Mouse (Mus musculus): ENCODE data around the gene Olfr263. TPM values are rescaled to one million over a fixed set of nuclear protein-coding genes. Genes with fewer than 3 reads are reported as not detected.

Olfr263 gene
- polyA plus RNA-seq, 1 experiment, result not detected

GRCm38 (mm10) chr13:21178364-21178763 lies 48.9 kb downstream of the Olfr263 start:
- Histone ChIP-seq H3K27ac (replicated peaks; ENCODE audit: low read depth, low read length) (no peak overlapping the region), H3K4me1 (ENCODE audit: control insufficient read depth, insufficient read depth, insufficient read length, low read length) (peaks cover 2% of the 10 kb centered on the region; the same call in 1 of the 2 replicates), H3K4me3 (ENCODE audit: insufficient read depth, low read depth, low read length) (peak overlapping the region; percentile 18; the same call in 1 of the 2 replicates)

- Histone ChIP-seq H3K4me3 (ENCODE audit: insufficient read depth, low read depth, low read length) (peak within 1 kb of the TSS; percentile 94), H3K4me1 (ENCODE audit: control insufficient read depth, insufficient read depth, insufficient read length, low read length) (peaks cover 2% of the 10 kb centered on the region; the same call in 1 of the 2 replicates), H3K27ac (replicated peaks; ENCODE audit: low read depth, low read length) (peak within 1 kb of the TSS; percentile 91)
These were observed 49.9 kb downstream of the Olfr263 start, which contains the start of gene Trim27 for GRCm38 (mm10) chr13:21179367-21179723. Trim27 (plus strand) TSS chr13:21179445.

- peak overlapping the region; percentile 91 for H3K27ac ChIP-seq (replicated peaks; ENCODE audit: low read depth, low read length)
- H3K4me3 ChIP-seq (ENCODE audit: insufficient read depth, low read depth, low read length), result peak overlapping the region; percentile 94
- H3K4me1 ChIP-seq (ENCODE audit: control insufficient read depth, insufficient read depth, insufficient read length, low read length), result peaks cover 2% of the 10 kb centered on the region; the same call in 1 of the 2 replicates
These were observed 50.5 kb downstream of the Olfr263 start for GRCm38 (mm10) chr13:21179724-21180550.

GRCm38 (mm10) chr13:21180551-21181530 lies 51.4 kb downstream of the Olfr263 start:
- Histone ChIP-seq H3K4me3 (ENCODE audit: insufficient read depth, low read depth, low read length) (peak overlapping the region; percentile 94), H3K4me1 (ENCODE audit: control insufficient read depth, insufficient read depth, insufficient read length, low read length) (peaks cover 2% of the 10 kb centered on the region; the same call in 1 of the 2 replicates), H3K27ac (replicated peaks; ENCODE audit: low read depth, low read length) (peak overlapping the region; percentile 64)

GRCm38 (mm10) chr13:21181996-21182395 lies 52.6 kb downstream of the Olfr263 start:
- H3K4me3 ChIP-seq (ENCODE audit: insufficient read depth, low read depth, low read length), result no peak overlapping the region

GRCm38 (mm10) chr13:21183066-21183465 lies 53.6 kb downstream of the Olfr263 start:
- peaks cover 2% of the 10 kb centered on the region; the same call in 1 of the 2 replicates for H3K4me1 ChIP-seq (ENCODE audit: control insufficient read depth, insufficient read depth, insufficient read length, low read length)
- H3K27ac ChIP-seq (replicated peaks; ENCODE audit: low read depth, low read length), result no peak overlapping the region
- H3K4me3 ChIP-seq (ENCODE audit: insufficient read depth, low read depth, low read length), result no peak overlapping the region

More at GRCm38 (mm10) chr13:21181996-21182395, 52.6 kb downstream of the Olfr263 start:
- H3K27ac ChIP-seq (replicated peaks; ENCODE audit: low read depth, low read length), result no peak overlapping the region
- H3K4me1 ChIP-seq (ENCODE audit: control insufficient read depth, insufficient read depth, insufficient read length, low read length), result peaks cover 2% of the 10 kb centered on the region; the same call in 1 of the 2 replicates

GRCm38 (mm10) chr13:21183661-21184060 lies 54.2 kb downstream of the Olfr263 start:
- H3K4me3 ChIP-seq (ENCODE audit: insufficient read depth, low read depth, low read length), result no peak overlapping the region
- H3K27ac ChIP-seq (replicated peaks; ENCODE audit: low read depth, low read length), result no peak overlapping the region
- H3K4me1 ChIP-seq (ENCODE audit: control insufficient read depth, insufficient read depth, insufficient read length, low read length), result peaks cover 1% of the 10 kb centered on the region; the same call in 1 of the 2 replicates

GRCm38 (mm10) chr13:21185521-21185920 lies 56.1 kb downstream of the Olfr263 start:
- H3K4me1 ChIP-seq (ENCODE audit: control insufficient read depth, insufficient read depth, insufficient read length, low read length), result no peaks in the 10 kb centered on the region
- H3K4me3 ChIP-seq (ENCODE audit: insufficient read depth, low read depth, low read length), result no peak overlapping the region
- H3K27ac ChIP-seq (replicated peaks; ENCODE audit: low read depth, low read length), result no peak overlapping the region

Other genes starting within 250 kb of the Olfr263 start
- not detected in 2 replicates for gene Olfr1370, start 54.7 kb upstream of the Olfr263 start, polyA plus RNA-seq (2012; ENCODE audit: insufficient read depth, insufficient read length, missing spikeins)
- gene Olfr1369-ps1, start 18.2 kb upstream of the Olfr263 start, polyA plus RNA-seq (2012; ENCODE audit: insufficient read depth, insufficient read length, missing spikeins), result not detected in 2 replicates
- gene Olfr1368, start 16.2 kb downstream of the Olfr263 start, polyA plus RNA-seq (2012; ENCODE audit: insufficient read depth, insufficient read length, missing spikeins), result not detected in 2 replicates
- 9.1 and 14.4 TPM in 2 replicates for gene Trim27, start 49.8 kb downstream of the Olfr263 start, polyA plus RNA-seq (2012; ENCODE audit: insufficient read depth, insufficient read length, missing spikeins)
- not detected in 2 replicates for gene Gpx5, start 163.1 kb downstream of the Olfr263 start, polyA plus RNA-seq (2012; ENCODE audit: insufficient read depth, insufficient read length, missing spikeins)
- gene Gpx6, start 182.5 kb downstream of the Olfr263 start, polyA plus RNA-seq (2012; ENCODE audit: insufficient read depth, insufficient read length, missing spikeins), result not detected in 2 replicates
- not detected in 2 replicates for gene Olfr1367, start 217.3 kb downstream of the Olfr263 start, polyA plus RNA-seq (2012; ENCODE audit: insufficient read depth, insufficient read length, missing spikeins)
- 2.5 and 3.3 TPM in 2 replicates for gene Zscan12, start 233.2 kb downstream of the Olfr263 start, polyA plus RNA-seq (2012; ENCODE audit: insufficient read depth, insufficient read length, missing spikeins)

Measured in brown adipose tissue, adult 24 weeks (tissue).